Mouse (Mus musculus): ENCODE results near the gene Ndnf. TPM values are rescaled to one million over a fixed set of nuclear protein-coding genes. Genes with fewer than 3 reads are reported as not detected.

Ndnf gene
- polyA plus RNA-seq, 1 experiment = 0.43 TPM

DNA sequence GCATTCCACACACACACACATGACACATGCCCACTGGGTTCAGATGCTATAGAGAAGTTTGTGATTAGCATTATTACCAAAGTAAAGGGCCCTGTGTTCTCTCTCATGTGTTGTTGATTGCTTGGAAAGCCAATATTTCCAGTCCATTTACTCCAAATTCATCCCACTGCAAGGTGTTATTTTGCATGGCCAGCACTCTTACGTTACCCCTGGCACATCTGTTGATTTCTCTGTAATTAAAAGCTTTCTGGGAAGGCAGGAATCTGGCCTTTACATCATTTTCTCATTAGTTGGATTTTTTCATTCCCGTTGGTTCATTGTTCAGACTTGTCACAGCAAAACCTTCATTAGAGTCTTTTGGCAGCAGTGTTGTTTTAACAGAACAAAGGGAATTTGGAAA lies 54.3 kb downstream of the Ndnf start:
- Histone ChIP-seq H3K4me1 (ENCODE audit: control insufficient read depth, insufficient read depth, low read length) (no peaks in the 10 kb centered on the region), H3K27me3 (ENCODE audit: control insufficient read depth, insufficient read depth, low read length, poor library complexity, severe bottlenecking) (no peaks in the 10 kb centered on the region), H3K9ac (ENCODE audit: low read depth, poor library complexity, severe bottlenecking) (no peak overlapping the region), H3K4me3 (ENCODE audit: low read depth, low read length) (no peak overlapping the region), H3K9me3 (replicated peaks; ENCODE audit: control insufficient read depth, insufficient read depth, low read length, poor library complexity, severe bottlenecking) (no peaks in the 10 kb centered on the region), H3K36me3 (ENCODE audit: control insufficient read depth, insufficient read depth, low read length, poor library complexity, severe bottlenecking) (no peaks in the 10 kb centered on the region), H3K27ac (ENCODE audit: insufficient read depth, low read length) (no peak overlapping the region)
- TF ChIP-seq EP300 (IDR thresholded peaks at IDR 0.05; ENCODE audit: insufficient read depth, low read depth, low read length) (no peak), POLR2A (IDR thresholded peaks at IDR 0.05; ENCODE audit: insufficient read depth, low read length) (no peak), CTCF (IDR thresholded peaks at IDR 0.05; ENCODE audit: low read depth, low read length) (no peak)

- no peaks in the 10 kb centered on the region for H3K4me1 ChIP-seq (ENCODE audit: control insufficient read depth, insufficient read depth, low read length)
- no peaks in the 10 kb centered on the region for H3K9me3 ChIP-seq (replicated peaks; ENCODE audit: control insufficient read depth, insufficient read depth, low read length, poor library complexity, severe bottlenecking)
- no peak overlapping the region for H3K4me3 ChIP-seq (ENCODE audit: low read depth, low read length)
- H3K9ac ChIP-seq (ENCODE audit: low read depth, poor library complexity, severe bottlenecking) = no peak overlapping the region
- no peak for TF ChIP-seq EP300 (IDR thresholded peaks at IDR 0.05; ENCODE audit: insufficient read depth, low read depth, low read length)
- no peak for TF ChIP-seq POLR2A (IDR thresholded peaks at IDR 0.05; ENCODE audit: insufficient read depth, low read length)
- no peak for TF ChIP-seq CTCF (IDR thresholded peaks at IDR 0.05; ENCODE audit: low read depth, low read length)
- H3K27ac ChIP-seq (ENCODE audit: insufficient read depth, low read length) = no peak overlapping the region
- H3K27me3 ChIP-seq (ENCODE audit: control insufficient read depth, insufficient read depth, low read length, poor library complexity, severe bottlenecking) = no peaks in the 10 kb centered on the region
- H3K36me3 ChIP-seq (ENCODE audit: control insufficient read depth, insufficient read depth, low read length, poor library complexity, severe bottlenecking) = no peaks in the 10 kb centered on the region
Observed at GRCm38 (mm10) chr6:65728261-65728660, 56.9 kb downstream of the Ndnf start.

GRCm38 (mm10) chr6:65739442-65739841 lies 68.1 kb downstream of the Ndnf start:
- TF ChIP-seq EP300 (IDR thresholded peaks at IDR 0.05; ENCODE audit: insufficient read depth, low read depth, low read length) = no peak
- no peak for TF ChIP-seq CTCF (IDR thresholded peaks at IDR 0.05; ENCODE audit: low read depth, low read length)
- TF ChIP-seq POLR2A (IDR thresholded peaks at IDR 0.05; ENCODE audit: insufficient read depth, low read length) = no peak
- Histone ChIP-seq H3K9ac (ENCODE audit: low read depth, poor library complexity, severe bottlenecking) (no peak overlapping the region), H3K4me1 (ENCODE audit: control insufficient read depth, insufficient read depth, low read length) (no peaks in the 10 kb centered on the region), H3K36me3 (ENCODE audit: control insufficient read depth, insufficient read depth, low read length, poor library complexity, severe bottlenecking) (no peaks in the 10 kb centered on the region), H3K27me3 (ENCODE audit: control insufficient read depth, insufficient read depth, low read length, poor library complexity, severe bottlenecking) (no peaks in the 10 kb centered on the region), H3K9me3 (replicated peaks; ENCODE audit: control insufficient read depth, insufficient read depth, low read length, poor library complexity, severe bottlenecking) (no peaks in the 10 kb centered on the region), H3K27ac (ENCODE audit: insufficient read depth, low read length) (no peak overlapping the region), H3K4me3 (ENCODE audit: low read depth, low read length) (no peak overlapping the region)

DNA sequence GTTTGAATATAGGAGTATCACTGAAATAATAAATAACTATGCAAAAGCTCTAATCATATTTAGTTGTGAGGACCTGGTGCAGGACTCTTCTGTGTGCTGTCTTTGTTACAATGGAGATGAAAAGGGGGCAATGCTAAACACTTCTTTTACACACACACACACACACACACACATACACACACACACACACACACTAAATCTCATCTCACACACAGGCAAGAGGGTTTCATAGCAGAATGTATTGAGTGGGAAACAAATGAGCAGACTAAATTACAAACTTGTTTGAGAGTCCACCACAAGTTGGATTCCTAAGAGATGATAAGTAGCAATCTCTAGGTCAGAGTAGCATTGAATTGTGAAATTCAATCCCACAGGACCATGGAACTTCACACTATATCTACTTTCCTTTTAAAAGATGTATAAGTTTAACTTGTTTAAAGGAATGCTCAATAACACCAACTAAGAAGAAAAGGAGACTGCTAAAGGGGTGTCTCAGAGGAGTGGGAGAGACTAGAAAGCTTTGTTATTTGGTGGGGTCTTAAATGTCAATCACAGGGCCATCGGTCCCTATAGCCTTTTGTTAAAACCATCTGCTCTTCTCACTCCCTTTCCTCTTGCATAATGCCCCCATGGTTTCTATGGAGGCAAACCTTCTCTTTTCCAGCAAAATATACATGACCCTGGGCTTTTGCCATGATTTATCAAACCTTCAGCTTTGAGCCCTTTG lies 71.9 kb downstream of the Ndnf start:
- Histone ChIP-seq H3K4me3 (ENCODE audit: low read depth, low read length) (no peak overlapping the region), H3K9me3 (replicated peaks; ENCODE audit: control insufficient read depth, insufficient read depth, low read length, poor library complexity, severe bottlenecking) (no peaks in the 10 kb centered on the region), H3K36me3 (ENCODE audit: control insufficient read depth, insufficient read depth, low read length, poor library complexity, severe bottlenecking) (no peaks in the 10 kb centered on the region), H3K9ac (ENCODE audit: low read depth, poor library complexity, severe bottlenecking) (no peak overlapping the region), H3K27ac (ENCODE audit: insufficient read depth, low read length) (no peak overlapping the region), H3K27me3 (ENCODE audit: control insufficient read depth, insufficient read depth, low read length, poor library complexity, severe bottlenecking) (no peaks in the 10 kb centered on the region), H3K4me1 (ENCODE audit: control insufficient read depth, insufficient read depth, low read length) (no peaks in the 10 kb centered on the region)
- no peak for TF ChIP-seq POLR2A (IDR thresholded peaks at IDR 0.05; ENCODE audit: insufficient read depth, low read length)
- TF ChIP-seq CTCF (IDR thresholded peaks at IDR 0.05; ENCODE audit: low read depth, low read length) = no peak
- no peak for TF ChIP-seq EP300 (IDR thresholded peaks at IDR 0.05; ENCODE audit: insufficient read depth, low read depth, low read length)

GRCm38 (mm10) chr6:65743871-65744202 lies 72.4 kb downstream of the Ndnf start:
- H3K4me1 ChIP-seq (ENCODE audit: control insufficient read depth, insufficient read depth, low read length) = no peaks in the 10 kb centered on the region
- no peaks in the 10 kb centered on the region for H3K9me3 ChIP-seq (replicated peaks; ENCODE audit: control insufficient read depth, insufficient read depth, low read length, poor library complexity, severe bottlenecking)
- no peak for TF ChIP-seq POLR2A (IDR thresholded peaks at IDR 0.05; ENCODE audit: insufficient read depth, low read length)
- TF ChIP-seq CTCF (IDR thresholded peaks at IDR 0.05; ENCODE audit: low read depth, low read length) = no peak
- no peak for TF ChIP-seq EP300 (IDR thresholded peaks at IDR 0.05; ENCODE audit: insufficient read depth, low read depth, low read length)
- H3K9ac ChIP-seq (ENCODE audit: low read depth, poor library complexity, severe bottlenecking) = no peak overlapping the region
- no peaks in the 10 kb centered on the region for H3K36me3 ChIP-seq (ENCODE audit: control insufficient read depth, insufficient read depth, low read length, poor library complexity, severe bottlenecking)
- no peak overlapping the region for H3K4me3 ChIP-seq (ENCODE audit: low read depth, low read length)
- H3K27me3 ChIP-seq (ENCODE audit: control insufficient read depth, insufficient read depth, low read length, poor library complexity, severe bottlenecking) = no peaks in the 10 kb centered on the region
- H3K27ac ChIP-seq (ENCODE audit: insufficient read depth, low read length) = no peak overlapping the region

DNA sequence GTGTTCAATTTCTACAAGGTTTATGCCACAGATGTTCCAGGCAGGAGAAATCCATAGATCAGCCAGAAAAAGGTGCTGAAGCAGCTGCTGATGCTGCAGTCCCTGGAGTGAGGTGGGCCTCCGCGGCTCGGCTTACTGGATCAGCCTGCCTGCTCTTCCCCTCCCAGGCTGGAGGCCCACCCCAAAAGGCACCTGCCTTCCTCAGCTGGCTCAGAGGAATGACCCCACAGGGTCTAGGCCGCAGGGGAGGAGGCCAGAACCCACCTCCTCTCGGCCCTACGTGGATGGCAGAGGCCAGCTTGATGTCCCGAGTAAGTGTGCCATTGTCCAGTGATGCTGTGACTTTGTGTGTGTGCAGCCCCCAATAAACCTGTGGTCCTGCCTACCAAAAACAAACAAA lies 86.8 kb downstream of the Ndnf start:
- H3K27me3 ChIP-seq (ENCODE audit: control insufficient read depth, insufficient read depth, low read length, poor library complexity, severe bottlenecking) = no peaks in the 10 kb centered on the region
- H3K9ac ChIP-seq (ENCODE audit: low read depth, poor library complexity, severe bottlenecking) = no peak overlapping the region
- H3K4me1 ChIP-seq (ENCODE audit: control insufficient read depth, insufficient read depth, low read length) = no peaks in the 10 kb centered on the region
- H3K27ac ChIP-seq (ENCODE audit: insufficient read depth, low read length) = no peak overlapping the region
- TF ChIP-seq CTCF (IDR thresholded peaks at IDR 0.05; ENCODE audit: low read depth, low read length) (no peak), EP300 (IDR thresholded peaks at IDR 0.05; ENCODE audit: insufficient read depth, low read depth, low read length) (no peak), POLR2A (IDR thresholded peaks at IDR 0.05; ENCODE audit: insufficient read depth, low read length) (no peak)
- H3K4me3 ChIP-seq (ENCODE audit: low read depth, low read length) = no peak overlapping the region
- no peaks in the 10 kb centered on the region for H3K36me3 ChIP-seq (ENCODE audit: control insufficient read depth, insufficient read depth, low read length, poor library complexity, severe bottlenecking)
- H3K9me3 ChIP-seq (replicated peaks; ENCODE audit: control insufficient read depth, insufficient read depth, low read length, poor library complexity, severe bottlenecking) = no peaks in the 10 kb centered on the region

All from ES-Bruce4 (cell line).